14 mouse cellular contexts compared by ENCODE assay signal in genomic region chr1:98161882-98162638, GRCm38 (mm10).
"Had no signal": no experiment of that assay in that cellular context is flagged by ENCODE, and none has a peak within 500 bp of the region (broad histone marks: within the 10 kb centered on the region; RNA-seq: fewer than 3 reads in every experiment).

No protein-coding gene starts in this region.

- H3K9me3 ChIP-seq: liver, embryonic 13.5 days; stomach, embryonic 15.5 days had no signal

- H3K4me1 ChIP-seq: liver, embryonic 13.5 days; stomach, embryonic 15.5 days had no signal

- H3K4me3 ChIP-seq: liver, embryonic 13.5 days; stomach, embryonic 15.5 days had no signal

- H3K9ac ChIP-seq: liver, embryonic 13.5 days; stomach, embryonic 15.5 days had no signal

- H3K27me3 ChIP-seq: liver, embryonic 13.5 days; stomach, embryonic 15.5 days had no signal

- H3K36me3 ChIP-seq: liver, embryonic 13.5 days; stomach, embryonic 15.5 days had no signal

- H3K27ac ChIP-seq: liver, embryonic 13.5 days; stomach, embryonic 15.5 days had no signal

- DNase-seq: kidney, adult 9 months; kidney, postnatal 4 days; liver, embryonic 13.5 days; lung, adult 2 months; lung, postnatal 14 days; lung, postnatal 4 days; midbrain, embryonic 14.5 days; right cerebral cortex, adult 18-20 months; right cerebral cortex, postnatal 14 days; right cerebral cortex, postnatal 4 days; thymus, adult 18-20 months; thymus, postnatal 36 days had no signal

- H3K4me2 ChIP-seq: liver, embryonic 13.5 days; midbrain, embryonic 11.5 days; stomach, embryonic 15.5 days had no signal
